Mouse (Mus musculus) E14TG2a.4 (cell line): ENCODE measurements around the gene Mvp.

Source experiments
- CTCF ChIP-seq: conservative IDR thresholded peaks from 2 replicates; pipeline ENCODE4 v1.5.1; 2014; ENCODE audit warnings: low read length
- POU5F1 ChIP-seq: IDR thresholded peaks from 2 replicates; pipeline ENCODE4 v1.6.1; 2014; ENCODE audit warnings: low read length, borderline replicate concordance

DNA sequence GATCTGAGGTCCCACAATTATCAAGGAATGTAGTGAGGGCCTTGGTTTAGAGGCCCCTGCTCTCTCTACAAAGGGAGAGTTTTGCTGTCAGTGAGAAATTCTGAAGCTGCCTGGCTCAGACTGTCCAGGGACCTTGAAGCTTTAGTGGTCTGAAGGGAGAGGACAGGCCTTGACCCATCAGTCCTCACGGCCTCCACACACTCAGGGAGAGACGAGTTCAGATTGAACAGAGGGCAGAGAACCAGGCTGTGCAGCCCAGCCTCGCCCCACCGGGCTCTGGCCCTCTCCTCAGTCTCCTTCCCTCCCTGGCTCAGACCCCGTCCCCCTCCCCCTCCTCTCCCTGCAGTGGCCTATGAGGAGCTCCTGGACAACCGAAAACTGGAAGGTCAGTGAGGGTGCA lies 47.1 kb downstream of the Mvp start:
- TF ChIP-seq CTCF: no peak
- TF ChIP-seq POU5F1: no peak
